9 mouse cellular contexts compared by ENCODE assay signal in the genomic region with DNA sequence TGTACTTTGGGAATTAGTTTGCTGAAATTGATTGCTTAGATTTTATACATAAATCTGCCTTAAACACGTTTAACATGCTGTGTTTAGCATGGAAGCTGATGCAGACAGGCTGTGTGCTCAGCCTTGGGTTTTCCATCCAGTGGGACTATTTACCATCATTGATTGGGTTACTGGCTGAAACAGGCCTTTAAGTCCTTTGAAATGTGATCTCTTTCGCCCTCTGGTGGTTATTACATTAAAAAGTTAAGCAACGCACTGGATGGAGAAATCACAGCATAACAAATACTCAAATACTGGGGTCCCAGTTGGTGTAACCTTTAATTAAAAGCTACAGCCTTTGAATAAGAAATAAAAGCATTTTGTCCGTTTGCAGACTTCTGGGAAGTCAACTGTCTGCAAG.
DNase-seq lines count a peak whose midpoint lies in the region; ATAC-seq and TF ChIP-seq lines count a peak whose summit lies in the region.
"Had no signal": no experiment of that assay in that cellular context is flagged by ENCODE, and none has a peak within 500 bp of the region (broad histone marks: within the 10 kb centered on the region; RNA-seq: fewer than 3 reads in every experiment).

No protein-coding gene starts in this region.

- H3K27me3 ChIP-seq in heart, postnatal 0 days (ENCODE audit: control insufficient read depth, insufficient read depth, low read length) = no peaks in the 10 kb centered on the region
- no peaks in the 10 kb centered on the region for H3K27me3 ChIP-seq in heart, embryonic 10.5 days (ENCODE audit: insufficient read depth, poor library complexity, severe bottlenecking)
- no peaks in the 10 kb centered on the region for H3K27me3 ChIP-seq in neural tube, embryonic 12.5 days (replicated peaks)
- no peaks in the 10 kb centered on the region for H3K27me3 ChIP-seq in forebrain, embryonic 13.5 days
- H3K27me3 ChIP-seq: liver, embryonic 15.5 days had no signal

- H3K4me3 ChIP-seq in heart, postnatal 0 days (ENCODE audit: low read depth, low read length) = no peak overlapping the region
- H3K4me3 ChIP-seq in heart, embryonic 10.5 days = no peak overlapping the region
- H3K4me3 ChIP-seq in neural tube, embryonic 12.5 days = no peak overlapping the region
- H3K4me3 ChIP-seq in forebrain, embryonic 13.5 days = no peak overlapping the region
- H3K4me3 ChIP-seq: liver, embryonic 15.5 days had no signal

- WGBS in heart, postnatal 0 days = 28% methylated on average over 4 of the region's 4 CpGs
- 9% methylated on average over 4 of the region's 4 CpGs for WGBS in heart, embryonic 10.5 days
- WGBS in neural tube, embryonic 12.5 days = 12% methylated on average over 4 of the region's 4 CpGs
- 6% methylated on average over 4 of the region's 4 CpGs for WGBS in forebrain, embryonic 13.5 days

- H3K27ac ChIP-seq in heart, postnatal 0 days (ENCODE audit: low read depth) = no peak overlapping the region
- no peak overlapping the region for H3K27ac ChIP-seq in heart, embryonic 10.5 days
- no peak overlapping the region for H3K27ac ChIP-seq in neural tube, embryonic 12.5 days
- no peak overlapping the region for H3K27ac ChIP-seq in forebrain, embryonic 13.5 days
- H3K27ac ChIP-seq: liver, embryonic 15.5 days had no signal

- TF ChIP-seq EP300 in heart, postnatal 0 days (IDR thresholded peaks at IDR 0.05; ENCODE audit: low read depth) = no peak

- H3K9me3 ChIP-seq in heart, postnatal 0 days (replicated peaks; ENCODE audit: control insufficient read depth, low read length) = no peaks in the 10 kb centered on the region
- H3K9me3 ChIP-seq in heart, embryonic 10.5 days = no peaks in the 10 kb centered on the region
- no peaks in the 10 kb centered on the region for H3K9me3 ChIP-seq in neural tube, embryonic 12.5 days
- no peaks in the 10 kb centered on the region for H3K9me3 ChIP-seq in forebrain, embryonic 13.5 days (replicated peaks)
- H3K9me3 ChIP-seq: liver, embryonic 15.5 days had no signal

- peak; percentile 63 for TF ChIP-seq CTCF in heart, postnatal 0 days (IDR thresholded peaks at IDR 0.05; ENCODE audit: low read depth)

- no peak overlapping the region for H3K4me2 ChIP-seq in heart, postnatal 0 days (ENCODE audit: low read depth, low read length)
- H3K4me2 ChIP-seq in neural tube, embryonic 12.5 days (replicated peaks) = no peak overlapping the region
- no peak overlapping the region for H3K4me2 ChIP-seq in forebrain, embryonic 13.5 days
- H3K4me2 ChIP-seq: liver, embryonic 15.5 days had no signal

- H3K4me1 ChIP-seq in heart, postnatal 0 days (ENCODE audit: control insufficient read depth, insufficient read depth) = no peaks in the 10 kb centered on the region; the same call in 1 of the 2 replicates
- no peaks in the 10 kb centered on the region for H3K4me1 ChIP-seq in heart, embryonic 10.5 days
- H3K4me1 ChIP-seq in neural tube, embryonic 12.5 days = no peaks in the 10 kb centered on the region
- H3K4me1 ChIP-seq in forebrain, embryonic 13.5 days = peaks cover under 1% of the 10 kb centered on the region; the same call in 1 of the 2 replicates
- H3K4me1 ChIP-seq: liver, embryonic 15.5 days had no signal

- ATAC-seq in heart, postnatal 0 days (ENCODE audit: insufficient read depth, low read depth) = no peak
- peak; percentile 37; the same call in 1 of the 2 replicates for ATAC-seq in neural tube, embryonic 12.5 days (ENCODE audit: low FRiP score, low read depth)
- peak; percentile 63; the same call in 1 of the 2 replicates for ATAC-seq in forebrain, embryonic 13.5 days

- DNase-seq in heart, postnatal 0 days (ENCODE audit: low spot score) = peak; percentile 65
- no peak for DNase-seq in heart, embryonic 10.5 days (ENCODE audit: low spot score)
- no peak for DNase-seq in neural tube, embryonic 10.5 days (ENCODE audit: extremely low spot score, low spot score)
- peak; percentile 54 for DNase-seq in skeletal muscle tissue, adult 2 months (ENCODE audit: low read depth, low spot score)
- DNase-seq in frontal cortex, postnatal 10 days (ENCODE audit: low spot score in 2 of 2) = no peak
- no peak for DNase-seq in cerebellum, adult 11-12 months

- H3K9ac ChIP-seq in heart, postnatal 0 days (replicated peaks; ENCODE audit: low read depth, low read length) = no peak overlapping the region
- no peak overlapping the region for H3K9ac ChIP-seq in neural tube, embryonic 12.5 days
- no peak overlapping the region for H3K9ac ChIP-seq in forebrain, embryonic 13.5 days
- H3K9ac ChIP-seq: liver, embryonic 15.5 days had no signal

- no peaks in the 10 kb centered on the region for H3K36me3 ChIP-seq in heart, postnatal 0 days (replicated peaks; ENCODE audit: control insufficient read depth, insufficient read depth, low read length)
- H3K36me3 ChIP-seq in heart, embryonic 10.5 days = no peaks in the 10 kb centered on the region
- no peaks in the 10 kb centered on the region for H3K36me3 ChIP-seq in neural tube, embryonic 12.5 days
- no peaks in the 10 kb centered on the region for H3K36me3 ChIP-seq in forebrain, embryonic 13.5 days (ENCODE audit: poor library complexity, severe bottlenecking)
- H3K36me3 ChIP-seq: liver, embryonic 15.5 days had no signal

Comparison
In these comparisons a context has a peak if more than half of its experiments do, and no peak if none do; other contexts are left out.
1. DNase-seq: peak in heart, postnatal 0 days (single experiment) and skeletal muscle tissue, adult 2 months (single experiment); none in heart, embryonic 10.5 days (single experiment), neural tube, embryonic 10.5 days (single experiment), frontal cortex, postnatal 10 days (0 of 2) and cerebellum, adult 11-12 months (single experiment).